Mouse (Mus musculus) heart, postnatal 0 days (tissue): ENCODE data around the gene Gpr62. TPM values are rescaled to one million over a fixed set of nuclear protein-coding genes. Genes with fewer than 3 reads are reported as not detected.

Experiments
- ATAC-seq: fragments of 200-750 bp; cut with Nextera tagmentation; 2 replicates; pipeline ENCODE4 v1.8.0; 2017; ENCODE audit warnings: low read depth, moderate number of reproducible peaks, moderate library complexity; ENCODE audit not compliant: insufficient read depth
- DNase-seq: peaks from one replicate; pipeline ENCODE4 v3.0.0-alpha.2; 2016; ENCODE audit warnings: low spot score
- H3K27ac ChIP-seq: fragments of 300-500 bp; sonication (generic); 2 replicates; pipeline ENCODE4 v1.5.1; 2014; ENCODE audit warnings: low read depth, mild to moderate bottlenecking
- H3K27me3 ChIP-seq: fragments of 300-500 bp; sonication (generic); 2 replicates; pipeline ENCODE4 v1.6.1; 2014; ENCODE audit warnings: low read length, mixed read lengths; ENCODE audit not compliant: control insufficient read depth, insufficient read depth
- H3K36me3 ChIP-seq: fragments of 300-500 bp; sonication (generic); replicated peaks from 2 replicates; pipeline ENCODE4 v1.6.1; 2014; ENCODE audit warnings: low read length, mixed read lengths; ENCODE audit not compliant: control insufficient read depth, insufficient read depth
- H3K4me1 ChIP-seq: fragments of 300-500 bp; sonication (generic); 2 replicates; pipeline ENCODE4 v1.6.1; 2014; ENCODE audit warnings: antibody characterized with exemption; ENCODE audit not compliant: control insufficient read depth, insufficient read depth
- H3K4me2 ChIP-seq: fragments of 300-500 bp; sonication (generic); 2 replicates; pipeline ENCODE4 v1.6.1; 2014; ENCODE audit warnings: low read depth, mild to moderate bottlenecking, low read length, moderate library complexity
- H3K4me3 ChIP-seq: fragments of 300-500 bp; sonication (generic); 2 replicates; pipeline ENCODE4 v1.5.1; 2014; ENCODE audit warnings: low read depth, low read length
- H3K9ac ChIP-seq: fragments of 300-500 bp; sonication (generic); replicated peaks from 2 replicates; pipeline ENCODE4 v1.6.1; 2014; ENCODE audit warnings: low read depth, low read length, mixed read lengths
- H3K9me3 ChIP-seq: fragments of 300-500 bp; sonication (generic); replicated peaks from 2 replicates; pipeline ENCODE4 v1.6.1; 2016; ENCODE audit warnings: low read length; ENCODE audit not compliant: control insufficient read depth
- CTCF ChIP-seq: IDR thresholded peaks from 2 replicates; pipeline ENCODE4 v1.5.1; 2016; ENCODE audit warnings: antibody characterized with exemption, control low read depth, low read depth
- EP300 ChIP-seq: IDR thresholded peaks from 2 replicates; pipeline ENCODE4 v1.6.1; 2016; ENCODE audit warnings: antibody characterized with exemption, low read depth
- WGBS: fragments of 180-500 bp; shearing (Covaris S2); extraction: QIAGEN DNeasy Blood & Tissue Kit; methylation state at CpG from one replicate; pipeline ENCODE4 v1.1.7; 2014; 5-methylcytosine and 5-hydroxymethylcytosine counted together
- polyA plus RNA-seq: library from polyadenylated mRNA; unstranded; fragments of >200 nt; fragmentation: Nextera tagmentation; extraction: Ambion mirVana; gene quantifications from 2 replicates; pipeline ENCODE4 v1.2.1, GENCODE M21; 2015
- total RNA-seq: library from RNA; depleted of rRNA; stranded (reverse); fragments of >200 nt; gene quantifications from 2 replicates; pipeline ENCODE4 v1.2.3, GENCODE M21; 2014; ENCODE audit warnings: low replicate concordance

Gpr62 gene
- total and polyA plus RNA-seq, 2 experiments from 2014 or later: 0.11 TPM; not detected in 1

DNA sequence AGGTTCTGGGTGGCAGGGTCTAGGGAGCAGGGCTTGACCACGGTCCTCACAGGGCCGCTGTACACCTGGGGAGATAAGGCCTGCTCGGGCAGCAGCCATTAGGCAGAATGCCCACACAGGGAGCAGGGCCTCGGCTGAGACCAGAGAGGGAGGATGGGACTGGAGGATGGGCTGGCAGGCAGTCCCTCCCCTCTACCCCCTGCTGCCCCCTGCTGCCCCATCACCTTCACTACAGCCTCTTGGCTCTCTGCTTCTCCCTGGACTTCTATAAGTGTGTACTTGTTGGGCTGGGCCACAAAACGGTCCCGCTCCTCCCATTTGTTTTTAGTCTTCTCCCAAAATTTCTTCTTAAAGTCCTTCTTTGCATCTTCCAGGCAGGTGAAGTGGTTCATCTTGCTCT is 8.7 kb upstream of the Gpr62 start:
- peaks cover 32% of the 10 kb centered on the region for H3K4me1 ChIP-seq
- H3K9me3 ChIP-seq: no peaks in the 10 kb centered on the region
- H3K27me3 ChIP-seq: no peaks in the 10 kb centered on the region
- peak; percentile 68 for DNase-seq
- H3K9ac ChIP-seq: no peak overlapping the region
- ATAC-seq: 0 out of 2 replicates have a peak, but pooled peaks have one; percentile 1
- no peak overlapping the region for H3K27ac ChIP-seq
- H3K4me3 ChIP-seq: no peak overlapping the region
- H3K4me2 ChIP-seq: no peak overlapping the region
- TF ChIP-seq EP300: no peak
- peak; percentile 70 for TF ChIP-seq CTCF
- WGBS: 4% methylated on average over 6 of the region's 6 CpGs
- H3K36me3 ChIP-seq: no peaks in the 10 kb centered on the region

DNA sequence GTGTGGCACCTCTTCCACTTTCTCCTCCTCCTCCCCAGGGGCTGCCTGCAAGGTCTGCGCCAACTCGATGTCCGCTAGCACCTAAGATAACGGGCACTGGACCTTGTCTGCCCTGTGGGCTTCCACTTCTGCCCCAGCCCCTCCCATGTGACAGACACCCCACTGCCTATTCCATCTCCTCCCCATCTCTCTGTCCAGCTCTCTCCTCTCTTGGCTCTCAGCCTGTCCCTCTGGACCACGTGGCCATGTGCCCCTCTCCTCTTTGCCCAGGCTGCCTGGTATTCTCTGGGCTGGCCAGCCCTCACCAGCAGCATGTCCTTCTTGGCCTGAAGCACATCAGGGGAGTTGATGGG is 8.0 kb upstream of the Gpr62 start:
- ATAC-seq: no peak
- no peak for DNase-seq
- Histone ChIP-seq H3K36me3 (no peaks in the 10 kb centered on the region), H3K27me3 (no peaks in the 10 kb centered on the region), H3K27ac (no peak overlapping the region), H3K4me3 (no peak overlapping the region), H3K9me3 (no peaks in the 10 kb centered on the region), H3K9ac (no peak overlapping the region), H3K4me2 (no peak overlapping the region), H3K4me1 (peaks cover 32% of the 10 kb centered on the region)
- TF ChIP-seq CTCF (no peak), EP300 (no peak)
- WGBS: 74% methylated on average over 5 of the region's 5 CpGs

DNA sequence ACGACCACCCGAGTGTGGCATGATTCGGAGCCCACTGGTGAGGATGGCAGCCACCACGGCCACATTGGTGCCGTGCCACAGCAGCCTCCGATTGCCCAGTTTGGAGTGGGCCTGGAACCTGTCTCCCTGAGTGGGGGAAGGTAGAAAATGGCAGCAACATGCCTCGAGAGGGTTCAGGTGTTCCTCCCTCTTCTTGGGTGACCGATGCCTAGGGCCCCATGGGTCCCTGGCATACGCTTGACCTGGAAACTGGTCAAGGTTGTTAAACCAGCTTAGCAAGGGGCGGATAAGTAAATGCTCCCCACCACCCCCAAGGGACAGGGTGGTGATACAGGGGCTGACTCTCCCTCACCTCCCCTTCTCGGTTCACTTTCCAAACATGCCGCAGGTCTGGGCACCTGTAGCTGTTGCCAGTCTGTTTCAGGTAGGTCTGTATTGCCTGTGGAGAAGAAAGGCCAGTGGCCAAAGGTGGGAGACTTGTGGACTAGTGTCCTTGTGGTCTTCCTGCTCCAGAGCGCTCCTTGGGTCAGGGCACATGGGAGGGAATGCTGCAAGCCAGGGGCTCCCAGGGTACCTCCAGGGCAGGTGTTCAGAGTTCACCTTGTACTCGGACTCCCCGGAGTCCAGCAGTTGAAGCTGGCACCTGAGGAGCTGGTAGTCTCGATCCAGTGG is 7.5 kb upstream of the Gpr62 start:
- H3K9me3 ChIP-seq: no peaks in the 10 kb centered on the region
- H3K36me3 ChIP-seq: no peaks in the 10 kb centered on the region
- H3K4me2 ChIP-seq: no peak overlapping the region
- peak overlapping the region; percentile 32; the same call in 1 of the 2 replicates for H3K27ac ChIP-seq
- DNase-seq: no peak
- no peak for ATAC-seq
- 96% methylated on average over 16 of the region's 16 CpGs for WGBS
- no peak overlapping the region for H3K9ac ChIP-seq
- H3K4me1 ChIP-seq: peaks cover 30% of the 10 kb centered on the region
- TF ChIP-seq CTCF (no peak), EP300 (no peak)
- no peak overlapping the region for H3K4me3 ChIP-seq
- H3K27me3 ChIP-seq: no peaks in the 10 kb centered on the region

DNA sequence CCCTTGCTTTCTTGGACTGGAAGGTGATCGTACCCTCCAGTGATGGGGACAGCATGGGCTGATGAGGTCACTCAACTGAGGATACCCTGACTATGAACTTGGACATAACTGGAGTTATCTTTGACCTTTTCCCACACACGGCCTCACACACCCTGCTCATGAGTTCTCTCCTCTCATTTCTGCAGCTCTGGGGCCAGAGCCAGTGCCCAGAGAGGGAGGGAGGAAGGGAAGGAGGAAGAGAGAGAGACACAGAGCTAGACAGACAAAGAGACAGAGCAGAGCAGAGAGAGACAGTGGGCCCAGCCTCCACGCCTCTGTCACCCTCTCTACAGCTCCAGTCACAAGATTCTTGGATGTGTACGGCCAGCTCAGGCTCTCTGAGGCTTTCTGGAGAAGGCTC is 6.6 kb upstream of the Gpr62 start:
- H3K9ac ChIP-seq: no peak overlapping the region
- H3K4me3 ChIP-seq: no peak overlapping the region
- no peak for TF ChIP-seq CTCF
- no peak for TF ChIP-seq EP300
- peaks cover 21% of the 10 kb centered on the region for H3K4me1 ChIP-seq
- ATAC-seq: no peak
- no peak for DNase-seq
- no peak overlapping the region for H3K4me2 ChIP-seq
- H3K36me3 ChIP-seq: no peaks in the 10 kb centered on the region
- peak overlapping the region; percentile 32 for H3K27ac ChIP-seq
- H3K27me3 ChIP-seq: no peaks in the 10 kb centered on the region
- 45% methylated on average over 4 of the region's 4 CpGs for WGBS
- no peaks in the 10 kb centered on the region for H3K9me3 ChIP-seq

DNA sequence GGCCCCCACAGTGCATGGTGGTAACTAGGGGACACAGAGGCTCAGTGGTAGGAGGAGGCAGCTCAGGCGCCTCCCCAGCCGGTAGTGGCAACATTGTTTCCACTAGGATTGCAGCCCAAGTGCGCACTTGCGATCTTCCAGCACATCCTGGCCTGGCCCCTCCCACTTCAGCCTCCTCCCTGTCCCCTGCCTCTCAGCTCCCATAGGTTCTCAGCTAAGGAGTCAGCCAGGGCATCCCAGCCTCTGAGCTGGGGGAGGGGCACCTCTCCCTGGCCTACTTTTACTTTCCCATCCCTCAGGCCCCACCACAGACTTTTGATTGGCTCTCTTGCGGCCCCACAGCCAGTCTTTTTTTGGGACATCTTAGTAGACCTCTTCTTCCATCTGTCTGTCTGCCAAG is 6.2 kb upstream of the Gpr62 start:
- peak overlapping the region; percentile 35; the same call in 1 of the 2 replicates for H3K4me2 ChIP-seq
- no peak overlapping the region for H3K4me3 ChIP-seq
- H3K4me1 ChIP-seq: peaks cover 20% of the 10 kb centered on the region
- no peak for TF ChIP-seq CTCF
- no peak for TF ChIP-seq EP300
- peak overlapping the region; percentile 32; the same call in 1 of the 2 replicates for H3K27ac ChIP-seq
- H3K27me3 ChIP-seq: no peaks in the 10 kb centered on the region
- H3K9ac ChIP-seq: no peak overlapping the region
- H3K9me3 ChIP-seq: no peaks in the 10 kb centered on the region
- DNase-seq: peak; percentile 73
- ATAC-seq: peak; percentile 23
- no peaks in the 10 kb centered on the region for H3K36me3 ChIP-seq
- WGBS: 17% methylated on average over 5 of the region's 5 CpGs
